Mouse (Mus musculus) large intestine, adult 2 months (tissue): Measurements from ENCODE around the gene Ajm1. TPM values are rescaled to one million over a fixed set of nuclear protein-coding genes. Genes with fewer than 3 reads are reported as not detected.
"Not testable (repeated sequence)": the region's sequence is repeated elsewhere in the genome, so short reads cannot be mapped to it uniquely, and the experiment has no call there.

Experiments used
- DNase-seq: peaks from one replicate; pipeline ENCODE4 v3.0.0-alpha.2; 2012; ENCODE audit warnings: low read depth, low spot score
- WGBS: fragments of 180-500 bp; shearing (Covaris S2); methylation state at CpG from one replicate; pipeline ENCODE4 v1.1.7; 2018; 5-methylcytosine and 5-hydroxymethylcytosine counted together
- polyA plus RNA-seq: library from polyadenylated mRNA; depleted of rRNA; stranded (reverse); fragments of >200 nt; gene quantifications from 2 replicates; pipeline ENCODE4 v1.2.3, GENCODE M21; 2012

The Ajm1 gene
- polyA plus RNA-seq, 1 experiment = 0.43 TPM

- DNase-seq = no peak
- WGBS = 77% methylated on average over 4 of the region's 4 CpGs
Measured at GRCm38 (mm10) chr2:25571221-25571620, 10.3 kb downstream of the Ajm1 start.

DNA sequence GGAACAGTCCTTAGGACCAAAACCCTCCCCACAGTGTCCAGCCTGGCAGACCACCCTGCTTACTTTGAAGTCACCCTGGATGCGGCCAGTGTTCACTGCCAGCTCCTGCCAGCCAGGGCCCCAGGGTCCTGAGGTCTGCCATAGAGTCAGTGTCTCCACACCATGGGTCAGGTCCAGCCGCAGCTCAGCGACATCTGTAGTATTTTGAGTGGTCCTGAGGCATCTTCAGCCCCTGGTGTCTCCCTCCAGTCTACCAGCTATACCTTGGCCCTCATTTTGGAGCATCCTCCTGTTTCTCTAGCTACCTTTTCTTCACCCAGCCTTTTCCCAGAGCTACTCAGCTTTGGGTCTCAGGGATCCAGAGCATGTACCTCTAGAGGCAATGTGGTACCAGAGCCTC, 12.2 kb downstream of the Ajm1 start:
- DNase-seq = no peak
- WGBS = 92% methylated on average over 3 of the region's 3 CpGs

DNA sequence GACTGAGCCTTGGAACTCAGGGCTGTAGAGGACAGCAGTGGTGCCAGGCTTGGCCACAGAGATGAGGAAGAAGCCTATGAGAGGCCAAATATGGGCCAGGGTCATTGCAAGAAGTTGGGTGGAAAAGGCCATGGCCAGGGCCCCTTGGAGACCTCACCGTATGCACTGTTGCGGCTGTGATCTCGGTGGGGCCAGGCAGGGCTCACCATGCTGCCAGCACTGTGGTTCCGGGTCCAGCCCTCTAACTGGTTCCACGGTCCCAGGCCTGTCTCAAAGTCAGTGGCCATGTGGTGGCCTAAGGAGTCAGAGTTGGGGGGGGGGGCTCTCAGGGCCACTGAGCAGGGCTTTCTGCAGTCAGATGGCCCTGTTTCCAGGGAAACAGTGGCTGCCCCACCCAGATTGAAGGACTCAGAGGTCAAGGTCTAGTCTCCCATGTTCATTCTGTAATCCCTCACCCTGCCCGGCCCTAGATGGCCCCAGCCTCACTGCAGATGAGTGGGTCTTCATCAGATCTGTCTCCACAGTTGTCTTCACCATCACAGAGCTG, 13.0 kb downstream of the Ajm1 start:
- no peak for DNase-seq
- WGBS = 53% methylated on average over 6 of the region's 6 CpGs

DNA sequence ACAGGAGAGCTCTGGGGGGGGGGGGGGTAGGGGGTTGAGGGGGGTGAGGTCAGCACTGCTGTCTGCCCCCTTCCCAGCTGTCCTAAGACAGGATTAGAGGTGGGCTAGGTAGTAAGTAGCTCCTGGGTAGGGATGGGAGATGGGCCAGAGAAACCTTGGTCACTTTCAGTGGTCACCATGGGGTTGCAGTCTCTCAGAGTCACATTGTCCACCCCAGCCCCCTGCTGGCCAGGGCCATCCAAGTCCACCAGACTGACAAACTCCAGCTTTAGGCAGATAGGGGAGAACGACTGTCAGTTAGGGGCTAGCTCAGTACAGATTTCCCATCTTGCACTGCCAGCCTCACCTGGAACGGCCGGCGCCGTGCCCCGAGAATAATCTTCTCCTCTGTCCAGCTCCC, 15.0 kb downstream of the Ajm1 start:
- DNase-seq = no peak
- 84% methylated on average over 6 of the region's 6 CpGs for WGBS

DNA sequence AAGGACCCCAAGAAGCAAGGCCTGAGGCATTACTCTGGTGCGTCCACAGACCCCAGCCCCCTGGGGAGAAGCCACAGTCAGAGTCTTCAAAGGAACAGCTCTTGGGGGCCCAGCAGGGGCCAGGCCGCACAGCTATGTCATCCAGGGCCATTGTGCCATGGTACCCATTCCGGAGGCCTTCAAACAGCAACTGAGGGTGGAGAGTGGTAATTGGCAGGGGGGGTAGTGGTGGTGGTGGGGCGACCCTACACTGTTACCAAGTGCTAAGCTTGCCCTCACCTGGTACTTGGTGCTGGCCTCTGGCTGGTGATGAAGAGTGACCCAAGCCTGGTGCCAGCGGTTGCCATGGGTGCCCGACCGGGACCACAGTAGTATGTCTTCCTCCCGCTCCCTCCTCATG, 15.8 kb downstream of the Ajm1 start:
- DNase-seq = no peak

DNA sequence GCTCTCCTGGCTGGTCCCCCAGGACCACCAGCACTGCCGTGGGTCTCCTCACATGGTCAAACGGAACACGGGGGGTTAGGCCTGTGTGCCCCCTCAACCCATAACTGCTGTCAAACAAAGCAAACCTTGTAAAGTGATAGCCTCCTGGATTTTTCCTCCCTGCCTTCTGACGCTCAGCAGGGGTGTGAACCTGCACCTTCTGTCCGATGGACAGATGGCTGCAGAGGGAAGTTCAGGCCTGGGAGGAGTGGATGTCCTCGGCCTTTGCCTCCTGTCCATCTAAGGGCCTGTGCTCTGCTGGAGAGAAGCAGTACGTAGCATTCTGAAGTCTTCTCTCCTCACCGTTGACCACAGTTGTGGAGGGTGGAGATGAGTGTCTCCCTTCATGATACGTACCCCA, 19.6 kb downstream of the Ajm1 start:
- no peak for DNase-seq
- 78% methylated on average over 9 of the region's 9 CpGs for WGBS

More for the DNA sequence above, 15.8 kb downstream of the Ajm1 start:
- 94% methylated on average over 8 of the region's 8 CpGs for whole genome bisulfite sequencing

DNA sequence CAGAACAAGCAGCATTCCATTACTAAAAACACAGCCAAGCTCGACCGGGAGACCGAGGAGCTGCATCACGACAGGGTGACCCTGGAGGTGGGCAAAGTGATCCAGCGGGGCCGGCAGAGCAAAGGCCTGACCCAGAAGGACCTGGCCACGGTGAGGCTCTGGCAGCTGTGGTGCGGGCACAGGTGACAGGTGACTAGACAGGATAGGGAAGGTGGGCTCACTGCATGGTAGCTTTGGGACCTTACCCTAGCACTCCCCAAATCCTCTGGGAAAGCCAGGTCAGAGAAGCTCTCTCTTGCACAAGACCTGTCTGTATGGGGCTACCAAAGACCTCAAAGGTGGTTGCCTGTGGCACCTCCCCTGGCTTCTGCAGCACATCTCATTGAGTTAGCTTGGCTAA, 21.0 kb downstream of the Ajm1 start:
- WGBS = 88% methylated on average over 8 of the region's 8 CpGs
- no peak for DNase-seq

DNA sequence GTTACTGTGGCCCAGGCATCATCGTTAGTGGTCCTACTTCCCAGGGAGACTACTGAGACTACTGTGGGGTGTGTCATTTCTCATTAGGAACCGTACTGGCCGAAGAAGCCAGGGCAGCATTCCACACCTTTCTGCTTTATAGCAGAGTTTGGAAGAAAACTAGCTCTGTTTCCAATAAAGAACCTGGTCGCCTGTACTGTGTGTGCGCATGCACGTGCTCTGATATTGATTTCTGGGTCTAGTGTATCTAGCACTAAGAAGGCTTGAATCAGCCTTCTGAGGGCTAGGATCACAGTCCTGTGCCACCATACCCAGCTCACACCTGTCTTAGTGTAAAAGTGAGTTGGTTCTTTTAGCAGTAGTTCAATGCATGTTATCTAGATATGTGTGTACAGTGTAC, 22.8 kb downstream of the Ajm1 start:
- 42% methylated on average over 6 of the region's 6 CpGs for WGBS
- no peak for DNase-seq

- under 1% methylated on average over 24 of the region's 24 CpGs for WGBS
- no peak for DNase-seq
Measured at GRCm38 (mm10) chr2:25557964-25558360, 23.6 kb downstream of the Ajm1 start.

GRCm38 (mm10) chr2:25557221-25557963, 24.2 kb downstream of the Ajm1 start, which contains the start of gene Edf1:
Edf1 (plus strand) TSS chr2:25557847.
- WGBS = under 1% methylated on average over 61 of the region's 61 CpGs
- DNase-seq = peak; percentile 86

DNA sequence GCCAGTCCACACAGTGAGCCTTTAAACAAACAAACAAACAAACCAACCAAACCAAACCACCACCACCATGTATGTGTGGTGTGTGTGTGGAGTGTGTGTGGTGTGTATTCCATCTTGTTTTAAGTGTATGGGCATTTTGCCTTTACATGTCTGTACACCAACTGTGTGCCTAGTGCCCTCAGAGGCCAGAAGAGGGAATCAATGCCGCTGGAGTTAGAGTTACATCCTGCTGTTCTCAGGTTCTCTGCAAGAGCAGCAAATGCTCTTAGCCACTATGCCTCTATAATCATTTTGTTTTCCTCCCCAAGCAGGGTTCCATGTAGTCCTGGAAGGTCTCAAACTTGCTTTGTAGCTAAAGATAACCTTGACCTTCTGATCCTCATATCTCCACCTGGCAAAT, 25.3 kb downstream of the Ajm1 start:
- 59% methylated on average over 1 of the region's 1 CpGs for WGBS

DNA sequence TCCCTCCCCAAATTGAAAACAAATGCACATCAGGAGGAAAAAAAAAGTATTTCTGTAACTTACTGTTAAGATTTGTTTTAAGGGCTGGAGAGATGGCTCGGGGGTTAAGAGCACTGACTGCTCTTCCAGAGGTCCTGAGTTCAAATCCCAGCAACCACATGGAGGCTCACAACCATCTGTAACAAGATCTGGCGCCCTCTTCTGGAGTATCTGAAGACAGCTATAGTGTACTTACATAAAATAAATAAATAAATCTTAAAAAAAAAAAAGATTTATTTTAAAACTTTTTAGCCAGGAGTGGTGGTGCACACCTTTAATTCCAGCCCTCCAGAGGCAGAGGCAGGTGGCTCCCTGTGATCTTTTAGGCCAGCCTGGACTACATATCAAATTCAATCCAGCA, 26.1 kb downstream of the Ajm1 start:
- not testable (repeated sequence) for DNase-seq
- WGBS = 59% methylated on average over 2 of the region's 2 CpGs

More for the DNA sequence above, 25.3 kb downstream of the Ajm1 start:
- DNase-seq = no peak

DNA sequence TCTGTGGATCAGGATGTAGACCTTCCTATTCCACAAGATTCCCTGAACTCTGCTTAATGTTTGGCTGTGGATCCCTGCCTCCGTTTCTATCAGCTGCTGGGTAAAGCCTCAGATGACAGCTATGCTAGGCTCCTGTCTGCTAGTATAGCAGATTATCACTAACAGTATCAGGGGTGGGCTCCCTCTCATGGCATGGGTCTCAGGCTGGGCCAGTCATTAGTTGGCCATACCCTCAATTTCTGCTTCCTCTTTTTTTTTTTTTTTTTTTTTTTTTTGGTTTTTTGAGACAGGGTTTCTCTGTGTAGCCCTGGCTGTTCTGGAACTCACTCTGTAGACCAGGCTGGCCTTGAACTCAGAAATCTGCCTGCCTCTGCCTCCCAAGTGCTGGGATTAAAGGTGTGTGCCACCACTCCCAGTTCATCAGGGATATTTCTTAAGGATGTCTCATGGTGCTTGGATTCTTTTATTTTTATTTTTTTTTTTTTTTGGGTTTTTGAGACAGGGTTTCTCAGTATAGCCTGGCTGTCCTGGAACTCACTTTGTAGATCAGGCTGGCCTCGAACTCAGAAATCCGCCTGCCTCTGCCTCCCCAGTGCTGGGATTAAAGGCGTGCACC, 28.3 kb downstream of the Ajm1 start:
- DNase-seq = not testable (repeated sequence)
- WGBS = 84% methylated on average over 4 of the region's 4 CpGs

DNA sequence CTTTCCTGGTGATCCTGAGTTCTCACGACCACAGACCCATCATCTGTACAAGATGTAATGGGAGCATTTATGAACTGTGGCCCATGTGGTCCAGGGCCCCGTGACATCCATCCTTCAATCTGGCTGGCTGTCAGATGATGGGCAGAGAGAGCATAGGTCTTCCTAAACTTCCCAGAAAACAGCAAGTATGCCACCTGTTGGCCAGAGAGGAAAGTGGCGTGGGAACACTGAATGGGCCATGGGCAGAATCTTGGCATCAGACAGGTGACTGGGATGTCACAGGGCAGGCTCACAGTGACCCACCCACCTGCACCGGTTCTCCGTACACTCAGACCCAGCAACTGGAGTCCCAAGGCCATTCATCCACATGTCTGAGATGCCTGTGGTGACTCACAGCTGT, 30.4 kb downstream of the Ajm1 start:
- no peak for DNase-seq
- 18% methylated on average over 5 of the region's 5 CpGs for WGBS

- WGBS = 46% methylated on average over 9 of the region's 9 CpGs
- DNase-seq = no peak
Measured at GRCm38 (mm10) chr2:25549021-25549991, 32.3 kb downstream of the Ajm1 start.

- DNase-seq = peak; percentile 92
- WGBS = 3% methylated on average over 48 of the region's 48 CpGs
Measured at GRCm38 (mm10) chr2:25546811-25547491, 34.6 kb downstream of the Ajm1 start, which contains the start of gene Traf2. Traf2 (minus strand) TSS chr2:25546940.

DNA sequence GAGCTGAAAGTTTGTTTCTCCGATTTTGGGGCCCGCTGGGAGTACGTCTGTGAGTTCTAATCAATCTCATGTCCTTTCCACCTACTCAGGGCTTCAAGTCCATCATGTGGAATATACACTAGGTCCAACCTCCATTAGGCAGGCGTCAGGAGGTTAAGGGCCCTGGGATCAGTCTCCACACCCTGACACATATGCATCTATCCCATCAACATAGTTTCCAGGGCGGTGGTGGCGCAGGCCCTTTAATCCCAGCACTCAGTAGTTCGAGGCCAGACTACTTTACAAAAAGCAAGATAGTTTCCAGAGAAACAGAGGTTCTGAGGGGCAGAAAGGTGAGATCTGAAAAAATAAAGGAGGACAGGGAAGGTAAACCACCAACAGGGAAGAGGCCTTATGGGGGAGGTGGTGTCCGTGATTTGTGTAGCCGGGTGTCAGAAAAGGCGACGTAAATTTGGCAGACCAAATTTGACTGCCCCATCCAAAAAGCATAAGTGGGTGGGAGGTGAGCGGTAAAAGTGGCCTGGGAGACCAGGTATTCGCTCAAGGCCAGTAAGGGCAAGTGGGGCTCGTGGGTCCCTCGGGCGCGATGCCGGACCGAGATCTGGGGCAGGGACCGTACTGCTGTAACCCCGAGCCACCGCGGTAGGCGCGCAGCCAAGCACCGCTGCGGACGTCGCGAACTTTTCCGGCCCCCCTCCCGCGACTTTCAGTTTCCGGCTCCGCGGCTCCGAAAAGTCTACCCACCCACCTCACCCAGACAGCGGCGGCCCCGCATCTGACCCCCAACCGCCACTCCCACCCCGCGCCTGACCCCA, 35.4 kb downstream of the Ajm1 start:
- WGBS = 4% methylated on average over 43 of the region's 43 CpGs
- DNase-seq = no peak

- 68% methylated on average over 10 of the region's 10 CpGs for whole genome bisulfite sequencing
Measured at GRCm38 (mm10) chr2:25541644-25542367, 39.8 kb downstream of the Ajm1 start.

More at GRCm38 (mm10) chr2:25541644-25542367, 39.8 kb downstream of the Ajm1 start:
- no peak for DNase-seq
